Mouse (Mus musculus): ENCODE results near the gene Adprm. TPM values are rescaled to one million over a fixed set of nuclear protein-coding genes. Genes with fewer than 3 reads are reported as not detected.

Gene Adprm
- polyA plus RNA-seq, 1 experiment = 15.4 TPM

DNA sequence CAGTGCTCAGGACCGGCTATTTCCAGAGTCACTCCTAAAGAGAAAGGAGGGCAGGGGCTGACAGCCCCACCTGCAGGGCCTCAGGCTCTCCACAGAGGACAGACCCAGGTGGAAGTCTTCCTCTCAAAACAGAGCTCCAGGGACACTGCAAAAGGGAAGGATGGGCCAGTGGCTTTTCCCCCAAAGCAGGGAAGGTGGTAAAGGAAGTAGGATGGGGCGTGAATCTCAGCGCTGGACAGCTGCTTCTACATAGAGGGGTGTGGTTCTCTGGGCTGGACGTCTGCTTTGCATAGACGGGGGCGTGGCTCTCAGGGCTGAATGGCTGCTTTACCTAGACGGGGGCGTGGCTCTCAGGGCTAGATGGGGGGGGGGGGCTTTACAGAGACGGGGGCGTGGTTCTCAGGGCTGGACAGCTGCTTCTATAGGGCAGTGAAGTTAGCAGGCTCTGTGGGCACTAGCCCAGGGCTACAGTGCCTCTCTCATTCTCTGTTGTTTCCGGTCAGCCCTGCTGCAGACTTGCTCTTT, 28.8 kb upstream of the Adprm start:
- Histone ChIP-seq H3K27ac (ENCODE audit: control insufficient read depth, insufficient read depth, low read depth, low read length, poor library complexity) (no peak overlapping the region), H3K4me3 (replicated peaks; ENCODE audit: control insufficient read depth, low read depth, low read length) (no peak overlapping the region), H3K4me1 (ENCODE audit: control insufficient read depth, insufficient read depth, low read length) (no peaks in the 10 kb centered on the region)
- WGBS = 4% methylated on average over 11 of the region's 11 CpGs
- TF ChIP-seq CTCF (IDR thresholded peaks at IDR 0.05; ENCODE audit: control insufficient read depth, insufficient read depth, low read length) (no peak), POLR2A (IDR thresholded peaks at IDR 0.05; ENCODE audit: borderline replicate concordance, control insufficient read depth, low read depth, low read length) (no peak)

DNA sequence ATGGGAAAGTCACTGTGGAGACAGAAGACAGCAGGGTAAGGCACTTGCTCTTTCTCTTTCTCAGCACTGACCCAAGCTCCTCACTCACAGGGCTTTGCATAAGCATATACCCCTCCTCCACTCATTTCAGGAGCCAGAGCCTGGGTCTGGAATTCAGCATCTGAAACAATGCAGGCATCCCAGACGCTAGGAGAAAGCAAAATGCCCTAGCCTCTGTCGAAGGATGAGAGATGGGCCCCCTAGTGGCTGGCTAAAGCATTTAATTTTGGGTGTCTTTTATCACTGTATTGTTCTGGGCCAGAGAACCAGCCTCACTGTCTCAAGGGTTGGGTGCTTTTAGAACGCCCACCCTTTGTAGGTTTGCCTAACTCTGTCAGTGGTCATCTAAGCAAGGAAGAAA, 27.8 kb upstream of the Adprm start:
- H3K4me1 ChIP-seq (ENCODE audit: control insufficient read depth, insufficient read depth, low read length) = no peaks in the 10 kb centered on the region
- no peak for TF ChIP-seq POLR2A (IDR thresholded peaks at IDR 0.05; ENCODE audit: borderline replicate concordance, control insufficient read depth, low read depth, low read length)
- TF ChIP-seq CTCF (IDR thresholded peaks at IDR 0.05; ENCODE audit: control insufficient read depth, insufficient read depth, low read length) = peak; percentile 51; the same call in 1 of the 2 replicates
- H3K4me3 ChIP-seq (replicated peaks; ENCODE audit: control insufficient read depth, low read depth, low read length) = no peak overlapping the region
- 4% methylated on average over 3 of the region's 3 CpGs for WGBS
- no peak overlapping the region for H3K27ac ChIP-seq (ENCODE audit: control insufficient read depth, insufficient read depth, low read depth, low read length, poor library complexity)

DNA sequence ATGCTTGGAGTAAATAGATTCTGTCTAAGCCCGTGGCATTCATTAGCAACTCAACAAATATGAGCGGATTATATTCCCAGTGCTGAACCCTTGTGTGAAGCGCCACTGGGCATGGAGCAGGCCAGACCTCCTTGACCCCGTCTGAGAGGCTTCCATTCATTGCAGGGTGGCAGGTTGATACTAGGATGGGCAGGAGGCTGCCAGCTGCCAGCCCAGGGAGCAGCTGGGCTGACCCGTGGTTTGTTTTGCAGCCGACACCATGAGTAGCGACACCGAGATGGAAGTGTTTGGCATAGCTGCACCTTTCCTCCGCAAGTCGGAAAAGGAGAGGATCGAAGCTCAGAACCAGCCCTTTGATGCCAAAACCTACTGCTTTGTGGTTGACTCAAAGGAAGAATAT, 27.3 kb upstream of the Adprm start:
- no peak overlapping the region for H3K27ac ChIP-seq (ENCODE audit: control insufficient read depth, insufficient read depth, low read depth, low read length, poor library complexity)
- WGBS = 77% methylated on average over 11 of the region's 11 CpGs
- no peaks in the 10 kb centered on the region for H3K4me1 ChIP-seq (ENCODE audit: control insufficient read depth, insufficient read depth, low read length)
- TF ChIP-seq POLR2A (IDR thresholded peaks at IDR 0.05; ENCODE audit: borderline replicate concordance, control insufficient read depth, low read depth, low read length) (no peak), CTCF (IDR thresholded peaks at IDR 0.05; ENCODE audit: control insufficient read depth, insufficient read depth, low read length) (no peak)
- no peak overlapping the region for H3K4me3 ChIP-seq (replicated peaks; ENCODE audit: control insufficient read depth, low read depth, low read length)

DNA sequence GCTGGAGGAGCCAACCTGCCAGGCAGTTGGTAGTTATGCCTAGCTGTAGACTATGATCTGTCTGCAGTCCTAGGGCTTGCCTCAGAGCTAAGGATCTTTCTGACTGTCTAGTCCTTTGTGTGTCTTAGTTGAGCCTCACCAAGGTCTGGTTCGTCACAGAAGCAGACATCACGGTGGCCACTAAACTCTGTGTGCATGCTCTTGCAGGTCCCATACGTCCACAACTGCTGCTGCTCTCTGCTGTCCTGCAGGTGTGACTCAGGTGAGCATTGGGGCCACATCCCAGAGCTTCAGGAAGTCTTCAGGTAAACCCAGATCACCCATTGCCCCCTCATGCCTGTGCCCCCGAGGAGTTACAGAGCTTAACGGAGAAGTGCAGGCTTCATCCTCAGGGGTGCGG, 26.5 kb upstream of the Adprm start:
- no peak for TF ChIP-seq POLR2A (IDR thresholded peaks at IDR 0.05; ENCODE audit: borderline replicate concordance, control insufficient read depth, low read depth, low read length)
- no peak for TF ChIP-seq CTCF (IDR thresholded peaks at IDR 0.05; ENCODE audit: control insufficient read depth, insufficient read depth, low read length)
- 87% methylated on average over 6 of the region's 6 CpGs for WGBS
- Histone ChIP-seq H3K4me3 (replicated peaks; ENCODE audit: control insufficient read depth, low read depth, low read length) (no peak overlapping the region), H3K27ac (ENCODE audit: control insufficient read depth, insufficient read depth, low read depth, low read length, poor library complexity) (no peak overlapping the region), H3K4me1 (ENCODE audit: control insufficient read depth, insufficient read depth, low read length) (no peaks in the 10 kb centered on the region)

GRCm38 (mm10) chr11:67078000-67078399, 25.6 kb upstream of the Adprm start, which contains the start of gene Myh3:
TSS of gene Myh3 (plus strand) at chr11:67078300.
- no peak for TF ChIP-seq POLR2A (IDR thresholded peaks at IDR 0.05; ENCODE audit: borderline replicate concordance, control insufficient read depth, low read depth, low read length)
- no peak for TF ChIP-seq CTCF (IDR thresholded peaks at IDR 0.05; ENCODE audit: control insufficient read depth, insufficient read depth, low read length)
- Histone ChIP-seq H3K27ac (ENCODE audit: control insufficient read depth, insufficient read depth, low read depth, low read length, poor library complexity) (no peak within 1 kb of the TSS), H3K4me3 (replicated peaks; ENCODE audit: control insufficient read depth, low read depth, low read length) (no peak within 1 kb of the TSS), H3K4me1 (ENCODE audit: control insufficient read depth, insufficient read depth, low read length) (no peaks in the 10 kb centered on the region)
- WGBS = 75% methylated on average over 5 of the region's 5 CpGs

DNA sequence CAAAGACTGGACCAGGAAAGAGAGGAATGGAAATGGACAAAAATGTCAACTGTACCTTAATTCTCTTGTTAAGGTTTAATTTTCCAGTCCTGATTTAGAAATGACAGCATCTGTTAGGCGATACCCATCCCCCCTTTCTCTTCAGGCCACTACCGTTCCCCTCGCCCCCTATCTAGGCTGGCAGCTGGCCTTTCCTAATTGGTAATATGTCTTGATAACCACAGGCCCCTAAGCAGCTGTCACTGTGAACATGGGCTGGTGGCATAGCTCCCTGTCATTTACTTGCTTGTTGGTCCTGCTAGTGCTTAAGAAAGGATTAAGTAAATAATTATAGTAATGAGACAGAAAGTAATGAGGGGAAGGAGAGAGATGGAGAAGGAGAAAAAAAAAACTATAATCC, 25.0 kb upstream of the Adprm start:
- WGBS = 42% methylated on average over 3 of the region's 3 CpGs
- H3K27ac ChIP-seq (ENCODE audit: control insufficient read depth, insufficient read depth, low read depth, low read length, poor library complexity) = no peak overlapping the region
- no peak overlapping the region for H3K4me3 ChIP-seq (replicated peaks; ENCODE audit: control insufficient read depth, low read depth, low read length)
- no peaks in the 10 kb centered on the region; the same call in 1 of the 2 replicates for H3K4me1 ChIP-seq (ENCODE audit: control insufficient read depth, insufficient read depth, low read length)
- TF ChIP-seq CTCF (IDR thresholded peaks at IDR 0.05; ENCODE audit: control insufficient read depth, insufficient read depth, low read length) = no peak
- TF ChIP-seq POLR2A (IDR thresholded peaks at IDR 0.05; ENCODE audit: borderline replicate concordance, control insufficient read depth, low read depth, low read length) = no peak

DNA sequence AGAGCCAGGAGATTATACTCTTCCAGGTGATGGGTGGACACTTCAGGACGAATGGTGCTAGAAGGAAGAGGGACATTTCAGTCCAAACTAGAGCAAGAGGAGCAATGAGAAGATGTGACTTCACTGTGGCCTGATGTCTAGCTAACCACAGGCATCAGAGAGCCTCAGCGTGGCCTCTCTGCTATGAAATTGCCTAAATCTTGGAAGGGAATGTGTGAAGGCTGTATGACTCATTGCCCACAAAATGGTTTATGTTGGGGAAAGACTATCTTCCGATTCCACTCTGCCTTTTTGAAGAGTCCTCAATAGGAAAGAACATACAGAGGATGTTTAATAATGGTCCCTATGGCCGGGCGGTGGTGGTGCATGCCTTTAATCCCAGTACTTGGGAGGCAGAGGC, 24.4 kb upstream of the Adprm start:
- WGBS = 66% methylated on average over 5 of the region's 5 CpGs
- no peak overlapping the region for H3K4me3 ChIP-seq (replicated peaks; ENCODE audit: control insufficient read depth, low read depth, low read length)
- no peaks in the 10 kb centered on the region; the same call in 1 of the 2 replicates for H3K4me1 ChIP-seq (ENCODE audit: control insufficient read depth, insufficient read depth, low read length)
- TF ChIP-seq POLR2A (IDR thresholded peaks at IDR 0.05; ENCODE audit: borderline replicate concordance, control insufficient read depth, low read depth, low read length) (no peak), CTCF (IDR thresholded peaks at IDR 0.05; ENCODE audit: control insufficient read depth, insufficient read depth, low read length) (no peak)
- no peak overlapping the region for H3K27ac ChIP-seq (ENCODE audit: control insufficient read depth, insufficient read depth, low read depth, low read length, poor library complexity)

DNA sequence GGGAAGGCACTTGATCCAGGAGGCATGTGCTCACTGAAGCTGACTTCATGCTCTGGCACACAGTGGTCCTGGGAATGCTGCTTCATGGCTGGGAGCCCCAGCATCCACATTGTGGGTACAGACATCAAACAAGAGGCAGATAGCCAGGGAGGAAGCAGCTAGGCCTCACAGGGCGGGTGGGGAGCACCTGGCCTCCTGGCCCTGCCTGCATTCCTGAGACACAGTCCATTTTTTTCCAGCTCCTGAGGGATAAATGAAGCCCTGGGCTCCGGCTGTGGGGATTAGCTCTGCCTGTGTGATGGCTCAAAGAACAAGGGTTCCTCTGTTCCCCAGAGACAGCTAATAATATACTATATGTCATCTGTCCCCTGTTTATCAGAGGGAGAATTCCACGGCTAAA, 22.6 kb upstream of the Adprm start:
- no peaks in the 10 kb centered on the region; the same call in 1 of the 2 replicates for H3K4me1 ChIP-seq (ENCODE audit: control insufficient read depth, insufficient read depth, low read length)
- 78% methylated on average over 3 of the region's 3 CpGs for WGBS
- no peak overlapping the region for H3K27ac ChIP-seq (ENCODE audit: control insufficient read depth, insufficient read depth, low read depth, low read length, poor library complexity)
- H3K4me3 ChIP-seq (replicated peaks; ENCODE audit: control insufficient read depth, low read depth, low read length) = no peak overlapping the region
- TF ChIP-seq POLR2A (IDR thresholded peaks at IDR 0.05; ENCODE audit: borderline replicate concordance, control insufficient read depth, low read depth, low read length) = no peak
- TF ChIP-seq CTCF (IDR thresholded peaks at IDR 0.05; ENCODE audit: control insufficient read depth, insufficient read depth, low read length) = no peak

GRCm38 (mm10) chr11:67072615-67073130, 20.3 kb upstream of the Adprm start:
- Histone ChIP-seq H3K4me3 (replicated peaks; ENCODE audit: control insufficient read depth, low read depth, low read length) (no peak overlapping the region), H3K27ac (ENCODE audit: control insufficient read depth, insufficient read depth, low read depth, low read length, poor library complexity) (no peak overlapping the region), H3K4me1 (ENCODE audit: control insufficient read depth, insufficient read depth, low read length) (no peaks in the 10 kb centered on the region; the same call in 1 of the 2 replicates)
- TF ChIP-seq POLR2A (IDR thresholded peaks at IDR 0.05; ENCODE audit: borderline replicate concordance, control insufficient read depth, low read depth, low read length) (no peak), CTCF (IDR thresholded peaks at IDR 0.05; ENCODE audit: control insufficient read depth, insufficient read depth, low read length) (no peak)
- WGBS = 65% methylated on average over 15 of the region's 15 CpGs
